17 mouse cellular contexts compared by ENCODE assay signal in genomic region chr5:73092236-73092635, GRCm38 (mm10).
"Had no signal": no experiment of that assay in that cellular context is flagged by ENCODE, and none has a peak within 500 bp of the region (broad histone marks: within the 10 kb centered on the region; RNA-seq: fewer than 3 reads in every experiment).

No protein-coding gene starts in this region.

- H3K9me3 ChIP-seq: liver, embryonic 13.5 days; midbrain, embryonic 10.5 days; midbrain, embryonic 13.5 days had no signal

- ATAC-seq: midbrain, embryonic 13.5 days; midbrain, embryonic 16.5 days had no signal

- H3K27ac ChIP-seq: left cerebral cortex, adult 2 months; liver, embryonic 13.5 days; macrophage; midbrain, embryonic 10.5 days; midbrain, embryonic 13.5 days; stomach, postnatal 0 days had no signal

- H3K9ac ChIP-seq: liver, embryonic 13.5 days; midbrain, embryonic 13.5 days had no signal

- H3K4me1 ChIP-seq: liver, embryonic 13.5 days; midbrain, embryonic 10.5 days; midbrain, embryonic 13.5 days had no signal

- H3K27me3 ChIP-seq: liver, embryonic 13.5 days; midbrain, embryonic 13.5 days had no signal

- H3K4me2 ChIP-seq: liver, embryonic 13.5 days; midbrain, embryonic 13.5 days had no signal

- H3K4me3 ChIP-seq: left cerebral cortex, adult 2 months; liver, embryonic 13.5 days; midbrain, embryonic 10.5 days; midbrain, embryonic 13.5 days; myocyte had no signal

- DNase-seq: kidney, adult 18-20 months; kidney, adult 9 months; kidney, postnatal 14 days; layer of hippocampus, postnatal 36 days; liver, embryonic 13.5 days; lung, adult 2 months; lung, postnatal 14 days; thymus, adult 2 months; thymus, postnatal 14 days; thymus, postnatal 4 days had no signal
